Mouse (Mus musculus) thymus, adult 2 months (tissue): ENCODE data around the gene Smc6. TPM values are rescaled to one million over a fixed set of nuclear protein-coding genes. Genes with fewer than 3 reads are reported as not detected.
A peak's percentile ranks its signal among the peaks of the same experiment; 100 is the strongest.

ENCODE experiments used
- DNase-seq: peaks from one replicate; pipeline ENCODE4 v3.0.0; 2021
- H3K27ac ChIP-seq: fragments of 200-500 bp; 2 replicates; pipeline ENCODE4 v1.5.1; 2012; ENCODE audit warnings: low read length, control low read depth; ENCODE audit not compliant: control insufficient read depth, insufficient read depth
- H3K27me3 ChIP-seq: fragments of 200-500 bp; 2 replicates; pipeline ENCODE4 v1.6.1; 2012; ENCODE audit warnings: mild to moderate bottlenecking, low read length, moderate library complexity, mixed read lengths; ENCODE audit not compliant: control insufficient read depth, insufficient read depth
- H3K36me3 ChIP-seq: fragments of 200-500 bp; 2 replicates; pipeline ENCODE4 v1.6.1; 2012; ENCODE audit warnings: mild to moderate bottlenecking, low read length, moderate library complexity; ENCODE audit not compliant: control insufficient read depth, insufficient read depth
- H3K4me1 ChIP-seq: fragments of 200-500 bp; replicated peaks from 2 replicates; pipeline ENCODE4 v1.6.1; 2012; ENCODE audit warnings: low read length; ENCODE audit not compliant: control insufficient read depth, insufficient read depth
- H3K4me3 ChIP-seq: fragments of 200-500 bp; 2 replicates; pipeline ENCODE4 v1.5.1; 2012; ENCODE audit warnings: mild to moderate bottlenecking, low read length, control low read depth, moderate library complexity; ENCODE audit not compliant: control insufficient read depth, insufficient read depth
- CTCF ChIP-seq: fragments of 200-500 bp; IDR thresholded peaks from 2 replicates; pipeline ENCODE4 v1.5.1; 2012; ENCODE audit warnings: mild to moderate bottlenecking, control low read depth, low read length, moderate library complexity, borderline replicate concordance; ENCODE audit not compliant: control insufficient read depth, poor library complexity, insufficient read depth; ENCODE audit errors: extremely low read depth
- POLR2A ChIP-seq: fragments of 200-500 bp; IDR thresholded peaks from 2 replicates; pipeline ENCODE4 v1.6.1; 2012; ENCODE audit warnings: mild to moderate bottlenecking, low read length, control low read depth, moderate library complexity; ENCODE audit not compliant: control insufficient read depth, poor library complexity, insufficient read depth; ENCODE audit errors: extremely low read depth
- WGBS: fragments of 180-500 bp; shearing (Covaris S2); methylation state at CpG from one replicate; pipeline ENCODE4 v1.1.7; 2018; 5-methylcytosine and 5-hydroxymethylcytosine counted together
- polyA plus RNA-seq: library from polyadenylated mRNA; depleted of rRNA; stranded (reverse); fragments of >200 nt; gene quantifications from 2 replicates; pipeline ENCODE4 v1.2.3, GENCODE M21; 2012

Gene Smc6
- polyA plus RNA-seq, 1 experiment, result 11.3 TPM

DNA sequence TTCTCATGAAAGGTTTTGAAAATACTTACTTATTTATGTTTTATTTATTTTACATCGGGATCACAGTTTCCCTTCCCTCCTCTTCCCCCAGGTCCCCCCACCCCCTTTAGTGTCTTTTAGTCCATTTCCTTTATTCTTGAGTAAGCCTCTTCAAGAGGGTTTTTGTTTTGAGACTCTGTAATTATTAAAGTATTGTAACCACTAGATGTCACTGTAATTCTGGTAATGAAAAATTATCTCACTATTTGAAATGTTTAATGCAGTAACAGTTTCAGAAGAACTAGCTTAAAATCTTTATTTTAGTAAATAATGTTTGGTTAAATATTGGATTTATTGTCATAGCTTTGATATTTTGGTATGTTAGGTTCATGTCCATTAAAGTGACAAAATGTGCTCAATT lies 48.2 kb downstream of the Smc6 start:
- H3K36me3 ChIP-seq, result peaks cover 36% of the 10 kb centered on the region
- DNase-seq, result no peak
- no peaks in the 10 kb centered on the region for H3K27me3 ChIP-seq
- WGBS, result 33% methylated on average over 1 of the region's 1 CpGs
- TF ChIP-seq POLR2A, result no peak
- TF ChIP-seq CTCF, result no peak
- H3K4me3 ChIP-seq, result no peak overlapping the region
- no peak overlapping the region for H3K27ac ChIP-seq
- no peaks in the 10 kb centered on the region for H3K4me1 ChIP-seq

- Histone ChIP-seq H3K27ac (no peak overlapping the region), H3K36me3 (peaks cover 32% of the 10 kb centered on the region), H3K4me3 (no peak overlapping the region), H3K27me3 (no peaks in the 10 kb centered on the region), H3K4me1 (no peaks in the 10 kb centered on the region)
- no peak for TF ChIP-seq POLR2A
- TF ChIP-seq CTCF, result no peak
- DNase-seq, result no peak
- WGBS, result 86% methylated on average over 6 of the region's 6 CpGs
These were observed 52.0 kb downstream of the Smc6 start for GRCm38 (mm10) chr12:11317671-11318070.

GRCm38 (mm10) chr12:11324480-11324879 lies 58.8 kb downstream of the Smc6 start:
- WGBS, result 69% methylated on average over 4 of the region's 4 CpGs
- no peak for DNase-seq
- no peak for TF ChIP-seq POLR2A
- no peak for TF ChIP-seq CTCF
- no peaks in the 10 kb centered on the region for H3K4me1 ChIP-seq
- H3K27me3 ChIP-seq, result no peaks in the 10 kb centered on the region
- H3K27ac ChIP-seq, result no peak overlapping the region
- no peak overlapping the region for H3K4me3 ChIP-seq
- no peaks in the 10 kb centered on the region for H3K36me3 ChIP-seq

DNA sequence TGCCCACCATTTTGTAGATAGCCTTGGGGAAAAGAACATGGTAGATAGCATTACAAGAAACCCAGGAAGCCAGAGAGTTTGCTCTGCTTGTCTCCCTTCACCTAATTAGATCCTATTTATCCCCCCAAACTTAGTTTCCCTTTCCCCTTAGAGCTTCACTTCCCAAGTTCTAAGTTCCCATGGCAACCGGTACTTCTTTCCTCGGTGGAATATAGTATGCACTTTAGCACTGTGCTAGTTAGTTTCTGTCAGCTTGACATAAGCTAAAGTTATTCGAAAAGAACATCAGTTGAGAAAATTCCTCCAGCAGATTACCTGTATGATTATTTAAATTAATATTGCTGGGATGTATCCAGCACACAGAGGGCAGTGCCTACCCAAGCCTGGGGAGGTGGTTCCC lies 60.8 kb downstream of the Smc6 start:
- Histone ChIP-seq H3K4me1 (no peaks in the 10 kb centered on the region), H3K4me3 (no peak overlapping the region), H3K36me3 (no peaks in the 10 kb centered on the region), H3K27me3 (no peaks in the 10 kb centered on the region), H3K27ac (no peak overlapping the region)
- TF ChIP-seq CTCF (no peak), POLR2A (no peak)
- 92% methylated on average over 3 of the region's 3 CpGs for WGBS
- DNase-seq, result no peak

DNA sequence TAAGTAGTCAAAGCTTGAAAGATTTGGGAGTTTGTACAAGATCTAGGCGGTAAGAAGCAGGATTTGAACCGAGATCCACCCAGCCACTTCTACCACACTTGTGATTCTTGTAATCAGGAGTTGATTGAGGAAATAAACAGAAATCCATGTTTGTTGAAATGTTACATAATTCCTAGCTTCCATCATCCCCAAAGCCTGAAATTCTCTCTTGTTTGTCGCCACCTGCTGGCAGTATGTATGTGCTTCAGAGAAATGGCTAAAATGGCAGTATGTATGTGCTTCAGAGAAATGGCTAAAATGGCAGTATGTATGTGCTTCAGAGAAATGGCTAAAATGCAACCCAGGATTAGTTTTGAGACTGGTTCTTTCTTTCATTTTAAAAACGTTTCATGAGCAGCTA lies 71.2 kb downstream of the Smc6 start:
- TF ChIP-seq POLR2A (no peak), CTCF (no peak)
- 47% methylated on average over 4 of the region's 4 CpGs for WGBS

DNA sequence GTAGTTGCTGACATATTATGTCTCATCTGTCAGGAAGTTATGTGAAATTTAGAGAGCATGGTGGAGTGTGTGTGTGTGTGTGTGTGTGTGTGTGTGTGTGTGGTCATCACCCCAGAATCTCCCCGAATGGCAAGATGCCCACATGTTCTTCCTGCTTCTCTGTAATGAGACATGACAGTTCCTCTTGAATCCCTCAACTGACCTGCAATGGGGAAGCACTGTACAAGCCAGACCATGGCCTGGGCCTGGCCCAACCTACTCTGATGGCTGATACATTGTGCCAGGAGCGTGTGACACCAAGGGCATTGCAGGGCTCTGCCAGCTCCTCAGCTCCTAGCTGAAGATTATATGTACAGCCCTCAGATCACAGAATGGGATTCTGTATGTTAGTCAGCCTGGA lies 72.6 kb downstream of the Smc6 start:
- DNase-seq, result no peak
- H3K4me3 ChIP-seq, result no peak overlapping the region
- TF ChIP-seq POLR2A (no peak), CTCF (no peak)
- H3K27ac ChIP-seq, result no peak overlapping the region
- H3K27me3 ChIP-seq, result no peaks in the 10 kb centered on the region
- 70% methylated on average over 2 of the region's 2 CpGs for WGBS
- H3K4me1 ChIP-seq, result no peaks in the 10 kb centered on the region
- H3K36me3 ChIP-seq, result no peaks in the 10 kb centered on the region

More for the DNA sequence above, 71.2 kb downstream of the Smc6 start:
- Histone ChIP-seq H3K4me3 (no peak overlapping the region), H3K4me1 (no peaks in the 10 kb centered on the region), H3K27ac (no peak overlapping the region), H3K27me3 (no peaks in the 10 kb centered on the region), H3K36me3 (no peaks in the 10 kb centered on the region)
- DNase-seq, result peak; percentile 27

- Histone ChIP-seq H3K36me3 (no peaks in the 10 kb centered on the region), H3K4me3 (no peak overlapping the region), H3K4me1 (no peaks in the 10 kb centered on the region), H3K27me3 (no peaks in the 10 kb centered on the region), H3K27ac (no peak overlapping the region)
- 81% methylated on average over 6 of the region's 6 CpGs for WGBS
- no peak for DNase-seq
- TF ChIP-seq POLR2A, result no peak
- no peak for TF ChIP-seq CTCF
These were observed 76.4 kb downstream of the Smc6 start for GRCm38 (mm10) chr12:11342020-11342600.
